Mouse (Mus musculus): Measurements from ENCODE around the gene Gm7980.
"Not testable (repeated sequence)": the region's sequence is repeated elsewhere in the genome, so short reads cannot be mapped to it uniquely, and the experiment has no call there.

The Gm7980 gene

DNA sequence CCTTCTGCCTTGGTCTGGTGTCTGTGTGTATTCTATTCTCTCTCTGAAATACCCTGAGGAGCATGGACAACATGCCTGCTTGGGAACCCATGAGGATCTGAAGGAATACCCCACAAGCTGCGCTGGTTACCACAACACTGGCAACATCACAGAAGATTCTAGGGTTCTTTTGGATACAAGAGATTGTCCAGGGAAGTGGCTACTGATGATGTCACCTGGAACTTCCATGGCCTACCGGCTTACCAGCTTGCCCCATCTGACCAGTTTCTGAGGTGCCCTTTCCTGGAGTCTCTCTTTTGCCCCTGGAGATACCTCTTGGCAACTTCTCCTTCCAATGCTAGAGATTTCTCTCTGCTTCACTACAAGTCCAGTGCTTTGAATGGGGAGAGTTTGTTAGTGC lies at the start of gene Gm7980:
Gene Gm7980 (minus strand): TSS at position 101 of the 400 bp plus-strand sequence.
- DNase-seq = not testable (repeated sequence)

DNA sequence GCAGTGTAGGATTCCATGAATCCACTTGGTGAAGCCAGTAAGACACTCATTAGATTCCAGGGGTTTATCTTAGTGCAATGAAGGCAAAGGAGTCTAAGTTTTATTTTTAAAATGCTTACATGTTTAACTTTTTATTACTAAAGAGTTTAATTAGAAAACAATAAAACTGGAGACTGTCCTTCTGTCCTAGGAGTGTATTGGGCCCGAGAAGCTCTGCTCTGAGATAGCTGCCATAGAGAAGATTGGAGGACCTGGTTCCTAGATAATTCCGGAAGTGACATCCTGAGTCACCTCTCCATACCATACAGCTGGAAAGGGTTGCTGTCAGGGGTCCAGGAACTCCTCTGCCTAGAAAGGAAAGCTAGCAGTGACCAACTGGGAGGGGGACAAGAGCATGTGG lies 36.6 kb upstream of the Gm7980 start, which contains the start of gene 1700024B05Rik:
Gene 1700024B05Rik (plus strand): TSS at position 301 of the 400 bp plus-strand sequence.
- DNase-seq = not testable (repeated sequence)

DNA sequence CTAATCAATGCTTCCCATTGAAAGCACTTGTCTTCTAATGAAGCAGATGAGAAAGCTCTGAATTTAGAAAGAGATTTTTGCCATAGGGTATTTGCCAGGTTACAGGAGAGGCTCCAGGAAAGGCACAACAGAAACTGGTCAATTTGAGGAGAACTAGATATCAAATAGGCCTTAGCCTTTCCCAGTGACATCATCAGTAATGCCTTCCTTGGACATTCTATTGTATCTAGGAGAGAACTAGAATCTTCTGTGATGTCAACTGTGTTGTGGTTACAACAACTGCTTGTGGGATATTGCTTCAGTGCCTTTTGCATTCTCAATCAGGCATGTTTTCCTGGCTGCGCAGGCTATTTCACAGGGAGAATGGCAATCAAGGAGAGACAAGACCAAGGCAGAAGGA lies 17.6 kb upstream of the Gm7980 start, which contains the start of gene 1700049E17Rik1:
Gene 1700049E17Rik1 (plus strand): TSS at position 301 of the 400 bp plus-strand sequence.
- not testable (repeated sequence) for DNase-seq

All from liver (tissue).